In genomic region chr11:29203653-29204052, GRCm38 (mm10) we compare ENCODE assay signal across 16 mouse cellular contexts. TPM values are rescaled to one million over a fixed set of nuclear protein-coding genes. Genes with fewer than 3 reads are reported as not detected.
A peak's percentile ranks its signal among the peaks of the same experiment; 100 is the strongest.
DNase-seq lines count a peak whose midpoint lies in the region; ATAC-seq and TF ChIP-seq lines count a peak whose summit lies in the region.
"Had no signal": no experiment of that assay in that cellular context is flagged by ENCODE, and none has a peak within 500 bp of the region (broad histone marks: within the 10 kb centered on the region; RNA-seq: fewer than 3 reads in every experiment).

No protein-coding gene starts in this region.

- peaks cover 51% of the 10 kb centered on the region for H3K36me3 ChIP-seq in heart, postnatal 0 days (replicated peaks; ENCODE audit: control insufficient read depth, insufficient read depth, low read length)
- peaks cover 53% of the 10 kb centered on the region for H3K36me3 ChIP-seq in midbrain, embryonic 14.5 days (ENCODE audit: control insufficient read depth, insufficient read depth, low read length)
- H3K36me3 ChIP-seq in midbrain, embryonic 13.5 days, result peaks cover 42% of the 10 kb centered on the region
- H3K36me3 ChIP-seq in splenic B cell, adult 2 months (ENCODE audit: control insufficient read depth, insufficient read depth, low read length, poor library complexity, severe bottlenecking), result peaks cover 7% of the 10 kb centered on the region; the same call in 1 of the 2 replicates

- no peak overlapping the region for H3K9ac ChIP-seq in heart, postnatal 0 days (replicated peaks; ENCODE audit: low read depth, low read length)
- no peak overlapping the region for H3K9ac ChIP-seq in midbrain, embryonic 14.5 days (replicated peaks; ENCODE audit: low read length)
- no peak overlapping the region for H3K9ac ChIP-seq in midbrain, embryonic 13.5 days (replicated peaks)
- H3K9ac ChIP-seq: heart, embryonic 15.5 days; kidney, embryonic 15.5 days; liver, embryonic 13.5 days had no signal

- TF ChIP-seq CTCF in heart, postnatal 0 days (IDR thresholded peaks at IDR 0.05; ENCODE audit: low read depth), result peak; percentile 21

- no peaks in the 10 kb centered on the region for H3K9me3 ChIP-seq in heart, postnatal 0 days (replicated peaks; ENCODE audit: control insufficient read depth, low read length)
- H3K9me3 ChIP-seq in midbrain, embryonic 14.5 days (ENCODE audit: control insufficient read depth, low read length), result no peaks in the 10 kb centered on the region
- no peaks in the 10 kb centered on the region for H3K9me3 ChIP-seq in midbrain, embryonic 13.5 days
- H3K9me3 ChIP-seq: heart, embryonic 15.5 days; kidney, embryonic 15.5 days; liver, embryonic 13.5 days had no signal

- TF ChIP-seq EP300 in heart, postnatal 0 days (IDR thresholded peaks at IDR 0.05; ENCODE audit: low read depth), result no peak

- no peak for ATAC-seq in heart, postnatal 0 days (ENCODE audit: insufficient read depth, low read depth)
- no peak for ATAC-seq in midbrain, embryonic 14.5 days (ENCODE audit: low FRiP score, low TSS enrichment)
- ATAC-seq in midbrain, embryonic 13.5 days, result no peak
- ATAC-seq: hindbrain, embryonic 16.5 days had no signal

- H3K4me1 ChIP-seq in heart, postnatal 0 days (ENCODE audit: control insufficient read depth, insufficient read depth), result no peaks in the 10 kb centered on the region
- no peaks in the 10 kb centered on the region for H3K4me1 ChIP-seq in midbrain, embryonic 14.5 days (ENCODE audit: control insufficient read depth, insufficient read depth, low read length)
- H3K4me1 ChIP-seq in midbrain, embryonic 13.5 days (replicated peaks), result no peaks in the 10 kb centered on the region
- H3K4me1 ChIP-seq: heart, embryonic 15.5 days; kidney, embryonic 15.5 days; liver, embryonic 13.5 days had no signal

- H3K4me3 ChIP-seq in heart, postnatal 0 days (ENCODE audit: low read depth, low read length), result no peak overlapping the region
- no peak overlapping the region for H3K4me3 ChIP-seq in midbrain, embryonic 14.5 days (replicated peaks; ENCODE audit: low read depth, low read length)
- H3K4me3 ChIP-seq in midbrain, embryonic 13.5 days (replicated peaks), result no peak overlapping the region
- H3K4me3 ChIP-seq: heart, embryonic 15.5 days; kidney, embryonic 15.5 days; liver, embryonic 13.5 days; myocyte had no signal

- no peak overlapping the region for H3K27ac ChIP-seq in heart, postnatal 0 days (ENCODE audit: low read depth)
- no peak overlapping the region for H3K27ac ChIP-seq in midbrain, embryonic 14.5 days (replicated peaks; ENCODE audit: low read depth, low read length)
- H3K27ac ChIP-seq in midbrain, embryonic 13.5 days, result no peak overlapping the region
- H3K27ac ChIP-seq: heart, embryonic 15.5 days; kidney, embryonic 15.5 days; liver, embryonic 13.5 days had no signal

- H3K4me2 ChIP-seq in heart, postnatal 0 days (ENCODE audit: low read depth, low read length), result no peak overlapping the region
- no peak overlapping the region for H3K4me2 ChIP-seq in midbrain, embryonic 14.5 days (ENCODE audit: low read length)
- H3K4me2 ChIP-seq in midbrain, embryonic 13.5 days (replicated peaks), result no peak overlapping the region
- H3K4me2 ChIP-seq: heart, embryonic 15.5 days; kidney, embryonic 15.5 days; liver, embryonic 13.5 days had no signal

- no peaks in the 10 kb centered on the region for H3K27me3 ChIP-seq in heart, postnatal 0 days (ENCODE audit: control insufficient read depth, insufficient read depth, low read length)
- H3K27me3 ChIP-seq in midbrain, embryonic 14.5 days (ENCODE audit: control insufficient read depth, insufficient read depth, low read length), result no peaks in the 10 kb centered on the region
- no peaks in the 10 kb centered on the region for H3K27me3 ChIP-seq in midbrain, embryonic 13.5 days
- no peaks in the 10 kb centered on the region for H3K27me3 ChIP-seq in splenic B cell, adult 2 months (ENCODE audit: control insufficient read depth, insufficient read depth, low read length, poor library complexity, severe bottlenecking)
- H3K27me3 ChIP-seq: heart, embryonic 15.5 days; kidney, embryonic 15.5 days; liver, embryonic 13.5 days had no signal

- 77% methylated on average over 5 of the region's 5 CpGs for WGBS in heart, postnatal 0 days
- 94% methylated on average over 5 of the region's 5 CpGs for WGBS in midbrain, embryonic 14.5 days
- WGBS in midbrain, embryonic 13.5 days, result 90% methylated on average over 5 of the region's 5 CpGs

- DNase-seq in heart, postnatal 0 days (ENCODE audit: low spot score), result no peak
- no peak for DNase-seq in heart, adult 8-10 months (ENCODE audit: low spot score)
- DNase-seq in midbrain, embryonic 14.5 days, result peak; percentile 31
- peak; percentile 14 for DNase-seq in adipocyte (ENCODE audit: low spot score)
- peak; percentile 11 for DNase-seq in splenic B cell, adult 2 months (ENCODE audit: low read depth, low spot score)
- no peak for DNase-seq in B cell, adult 2 months
- no peak for DNase-seq in cerebellum, postnatal 14 days
- DNase-seq: cerebellum, adult 18-20 months; liver, embryonic 13.5 days; right cerebral cortex, postnatal 14 days; thymus, adult 2 months had no signal

RNA-seq across cellular contexts. Expression of gene Ppp4r3b, which starts 31.0 kb away (rescaled TPM):
- 18.7 and 23.0 TPM in 2 replicates for total RNA-seq in heart, postnatal 0 days (2014; rRNA removed; ENCODE audit: low replicate concordance)
- polyA plus RNA-seq in heart, postnatal 0 days (2015; fragmentation: Nextera tagmentation; extraction: Ambion mirVana), result 29.3 and 31.9 TPM in 2 replicates
- 10 to 100 TPM; 29.6 to 34.9 (median 34.0) TPM for total RNA-seq in heart, adult 8-10 months (2022)
- 58.1 and 92.7 TPM in 2 replicates for polyA plus RNA-seq in midbrain, embryonic 14.5 days (2014; fragmentation: Nextera tagmentation; extraction: Ambion mirVana)
- 91.4 and 103 TPM in 2 replicates for polyA plus RNA-seq in midbrain, embryonic 13.5 days (2015; fragmentation: Nextera tagmentation; extraction: Ambion mirVana)

RNA-seq across cellular contexts. Expression of gene Cfap36, which starts 43.6 kb away (rescaled TPM):
- total RNA-seq in heart, postnatal 0 days (2014; rRNA removed; ENCODE audit: low replicate concordance), result 3.5 and 9.4 TPM in 2 replicates
- 37.9 and 44.2 TPM in 2 replicates for polyA plus RNA-seq in heart, postnatal 0 days (2015; fragmentation: Nextera tagmentation; extraction: Ambion mirVana)
- total RNA-seq in heart, adult 8-10 months (2022), result 10 to 100 TPM; 15.5 to 21.7 (median 18.5) TPM
- 105 and 111 TPM in 2 replicates for polyA plus RNA-seq in midbrain, embryonic 14.5 days (2014; fragmentation: Nextera tagmentation; extraction: Ambion mirVana)
- polyA plus RNA-seq in midbrain, embryonic 13.5 days (2015; fragmentation: Nextera tagmentation; extraction: Ambion mirVana), result 111 and 113 TPM in 2 replicates

Comparison
In these comparisons a context has a peak if more than half of its experiments do, and no peak if none do; other contexts are left out.
1. DNase-seq: peak in midbrain, embryonic 14.5 days (single experiment), adipocyte (single experiment) and splenic B cell, adult 2 months (single experiment); none in heart, postnatal 0 days (single experiment), heart, adult 8-10 months (single experiment), B cell, adult 2 months (0 of 2) and cerebellum, postnatal 14 days (0 of 2).